Mouse (Mus musculus) gastrocnemius, adult 18-20 months (tissue): Measurements from ENCODE around the gene Ctnnd2. TPM values are rescaled to one million over a fixed set of nuclear protein-coding genes. Genes with fewer than 3 reads are reported as not detected.

ENCODE experiments used
- DNase-seq: peaks from one replicate; pipeline ENCODE4 v3.0.0; 2021; ENCODE audit warnings: low spot score
- total RNA-seq, 2 experiments: library from RNA; stranded (reverse); gene quantifications; 2 replicates each; pipeline ENCODE4 v1.2.3; 2021

The Ctnnd2 gene
- total RNA-seq, 2 experiments from 2014 or later, result 0.09 TPM; not detected in 1

GRCm38 (mm10) chr15:30857277-30858176 lies 685.1 kb downstream of the Ctnnd2 start:
- no peak for DNase-seq

- no peak for DNase-seq
These were observed 695.0 kb downstream of the Ctnnd2 start for GRCm38 (mm10) chr15:30867429-30867828.

- DNase-seq, result no peak
These were observed 697.5 kb downstream of the Ctnnd2 start for GRCm38 (mm10) chr15:30869673-30870512.

GRCm38 (mm10) chr15:30875523-30875922 lies 703.1 kb downstream of the Ctnnd2 start:
- DNase-seq, result no peak

GRCm38 (mm10) chr15:30884692-30885334 lies 712.4 kb downstream of the Ctnnd2 start:
- no peak for DNase-seq

GRCm38 (mm10) chr15:30885410-30885809 lies 713.0 kb downstream of the Ctnnd2 start:
- no peak for DNase-seq

GRCm38 (mm10) chr15:30887559-30887958 lies 715.2 kb downstream of the Ctnnd2 start:
- no peak for DNase-seq

GRCm38 (mm10) chr15:30891986-30892385 lies 719.6 kb downstream of the Ctnnd2 start:
- DNase-seq, result no peak

GRCm38 (mm10) chr15:30895063-30895462 lies 722.7 kb downstream of the Ctnnd2 start:
- no peak for DNase-seq

- DNase-seq, result no peak
These were observed 724.9 kb downstream of the Ctnnd2 start for GRCm38 (mm10) chr15:30897342-30897741.

- DNase-seq, result no peak
These were observed 735.6 kb downstream of the Ctnnd2 start for GRCm38 (mm10) chr15:30908027-30908426.

GRCm38 (mm10) chr15:30913360-30913759 lies 741.0 kb downstream of the Ctnnd2 start:
- no peak for DNase-seq

- no peak for DNase-seq
These were observed 753.4 kb downstream of the Ctnnd2 start for GRCm38 (mm10) chr15:30925838-30926237.

- peak; percentile 35 for DNase-seq
These were observed 755.2 kb downstream of the Ctnnd2 start for GRCm38 (mm10) chr15:30927632-30928031.

GRCm38 (mm10) chr15:30931906-30932305 lies 759.5 kb downstream of the Ctnnd2 start:
- DNase-seq, result no peak

- no peak for DNase-seq
These were observed 773.5 kb downstream of the Ctnnd2 start for GRCm38 (mm10) chr15:30945863-30946262.

- DNase-seq, result no peak
These were observed 786.1 kb downstream of the Ctnnd2 start for GRCm38 (mm10) chr15:30958513-30958912.

- no peak for DNase-seq
These were observed 790.2 kb downstream of the Ctnnd2 start for GRCm38 (mm10) chr15:30962421-30963160.

GRCm38 (mm10) chr15:30964046-30964445 lies 791.7 kb downstream of the Ctnnd2 start:
- no peak for DNase-seq

- no peak for DNase-seq
These were observed 792.7 kb downstream of the Ctnnd2 start for GRCm38 (mm10) chr15:30964865-30965679.
